Mouse (Mus musculus): Measurements from ENCODE around the gene Gm26727. TPM values are rescaled to one million over a fixed set of nuclear protein-coding genes. Genes with fewer than 3 reads are reported as not detected.

Gene Gm26727
- total RNA-seq (2023): not detected

GRCm38 (mm10) chr2:67433081-67433480 is at the start of gene Gm26727:
Gene Gm26727 (minus strand): TSS chr2:67433181.

GRCm38 (mm10) chr2:67445780-67446179 is 12.8 kb upstream of the Gm26727 start, which contains the start of gene Xirp2:
Gene Xirp2 (plus strand): TSS chr2:67446002.

GRCm38 (mm10) chr2:67413425-67413824 is 19.6 kb downstream of the Gm26727 start, which contains the start of gene Gm21830:
Gene Gm21830 (plus strand): TSS chr2:67413725.

Other genes with a start within 250 kb of the Gm26727 start
- gene Gm21830, start 19.5 kb downstream of the Gm26727 start, total RNA-seq (2023): not detected
- not detected for gene Xirp2, start 12.8 kb upstream of the Gm26727 start, total RNA-seq (2023)
- not detected for gene B3galt1, start 132.7 kb upstream of the Gm26727 start, total RNA-seq (2023)

Measured in CD8-positive naive resting alpha-beta T cell, adult 57 days (primary cell).